Mouse (Mus musculus) liver, postnatal 0 days (tissue): ENCODE measurements around the gene Shc2.

ENCODE experiments used
- CTCF ChIP-seq: sonication (generic); IDR thresholded peaks from 2 replicates; pipeline ENCODE4 v1.5.1; 2016; ENCODE audit warnings: antibody characterized with exemption, low read depth
- EP300 ChIP-seq: IDR thresholded peaks from 2 replicates; pipeline ENCODE4 v1.6.1; 2016; ENCODE audit warnings: antibody characterized with exemption, low read depth, mild to moderate bottlenecking

DNA sequence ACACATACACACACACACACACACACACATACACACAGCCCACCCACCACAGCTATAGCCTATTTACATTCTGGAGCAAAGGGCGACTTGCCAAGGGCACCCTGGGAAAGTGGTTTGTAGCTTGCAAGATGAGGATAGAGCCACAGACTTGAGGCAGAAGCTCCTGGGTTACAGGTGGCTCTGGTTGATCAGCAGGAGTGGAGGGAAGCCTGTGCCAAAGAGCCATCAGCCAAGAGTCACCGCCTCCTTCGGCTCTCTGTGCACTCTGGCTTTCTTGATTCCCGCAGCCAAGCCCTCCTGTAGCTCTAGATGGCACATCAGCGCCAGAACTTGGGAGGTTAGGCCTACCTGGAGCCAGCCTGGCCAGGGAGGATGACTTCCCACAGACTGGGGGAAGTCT, 26.4 kb downstream of the Shc2 start:
- TF ChIP-seq CTCF (no peak), EP300 (no peak)
